Mouse (Mus musculus) testis, adult 2 months (tissue): ENCODE measurements around the gene Olfr1417. TPM values are rescaled to one million over a fixed set of nuclear protein-coding genes. Genes with fewer than 3 reads are reported as not detected.
A peak's percentile ranks its signal among the peaks of the same experiment; 100 is the strongest.
"Not testable (repeated sequence)": the region's sequence is repeated elsewhere in the genome, so short reads cannot be mapped to it uniquely, and the experiment has no call there.

ENCODE experiments used
- H3K27ac ChIP-seq: fragments of 200-500 bp; 2 replicates; pipeline ENCODE4 v1.5.1; 2012; ENCODE audit warnings: low read depth, low read length; ENCODE audit not compliant: control insufficient read depth, insufficient read depth
- H3K27me3 ChIP-seq: fragments of 200-500 bp; 2 replicates; pipeline ENCODE4 v1.6.1; 2012; ENCODE audit warnings: mild to moderate bottlenecking, low read length, moderate library complexity; ENCODE audit not compliant: control insufficient read depth, insufficient read depth
- H3K36me3 ChIP-seq: fragments of 200-500 bp; 2 replicates; pipeline ENCODE4 v1.6.1; 2012; ENCODE audit warnings: mild to moderate bottlenecking, low read length; ENCODE audit not compliant: control insufficient read depth, insufficient read depth
- H3K4me1 ChIP-seq: fragments of 200-500 bp; 2 replicates; pipeline ENCODE4 v1.6.1; 2012; ENCODE audit warnings: low read length; ENCODE audit not compliant: control insufficient read depth, insufficient read depth
- H3K4me3 ChIP-seq: fragments of 200-500 bp; 2 replicates; pipeline ENCODE4 v1.5.1; 2012; ENCODE audit warnings: low read depth, mild to moderate bottlenecking, low read length, moderate library complexity, mixed read lengths; ENCODE audit not compliant: control insufficient read depth
- CTCF ChIP-seq: fragments of 200-500 bp; IDR thresholded peaks from 2 replicates; pipeline ENCODE4 v1.5.1; 2012; ENCODE audit warnings: low read depth, mild to moderate bottlenecking, inconsistent platforms, low read length, moderate library complexity; ENCODE audit not compliant: control insufficient read depth, insufficient read depth, insufficient replicate concordance
- POLR2A ChIP-seq: fragments of 200-500 bp; IDR thresholded peaks from 2 replicates; pipeline ENCODE4 v1.6.1; 2012; ENCODE audit warnings: low read depth, mild to moderate bottlenecking, inconsistent platforms, low read length, moderate library complexity; ENCODE audit not compliant: control insufficient read depth
- polyA plus RNA-seq: library from polyadenylated mRNA; depleted of rRNA; stranded (reverse); fragments of >200 nt; gene quantifications from 2 replicates; pipeline ENCODE4 v1.2.3, GENCODE M21; 2012; rRNA removed

The Olfr1417 gene
- polyA plus RNA-seq = not detected in 2 replicates

- no peak for TF ChIP-seq CTCF
- TF ChIP-seq POLR2A = no peak
- Histone ChIP-seq H3K27ac (no peak within 1 kb of the TSS), H3K27me3 (no peaks in the 10 kb centered on the region), H3K36me3 (no peaks in the 10 kb centered on the region), H3K4me3 (no peak within 1 kb of the TSS), H3K4me1 (no peaks in the 10 kb centered on the region)
Observed at GRCm38 (mm10) chr19:11839119-11839518, at the start of gene Olfr1417. Olfr1417 (minus strand) TSS chr19:11839219.

- Histone ChIP-seq H3K36me3 (no peaks in the 10 kb centered on the region), H3K4me3 (no peak within 1 kb of the TSS), H3K4me1 (no peaks in the 10 kb centered on the region), H3K27ac (no peak within 1 kb of the TSS), H3K27me3 (no peaks in the 10 kb centered on the region)
- TF ChIP-seq POLR2A (no peak), CTCF (no peak)
Observed at GRCm38 (mm10) chr19:11886265-11886664, 47.2 kb upstream of the Olfr1417 start, which contains the start of gene Olfr1420. Olfr1420 (plus strand) TSS chr19:11886565.

- H3K4me3 ChIP-seq = peak overlapping the region; percentile 61
- not testable (repeated sequence) for H3K36me3 ChIP-seq, H3K27me3 ChIP-seq, H3K27ac ChIP-seq, H3K4me1 ChIP-seq
Observed at GRCm38 (mm10) chr19:11878404-11878803, 39.4 kb upstream of the Olfr1417 start.

GRCm38 (mm10) chr19:11875006-11875405 lies 36.0 kb upstream of the Olfr1417 start, which contains the start of gene Olfr1419:
Olfr1419 (minus strand) TSS chr19:11875106.
- Histone ChIP-seq H3K4me3 (no peak within 1 kb of the TSS), H3K4me1 (peaks cover 3% of the 10 kb centered on the region; the same call in 1 of the 2 replicates), H3K27ac (no peak within 1 kb of the TSS), H3K36me3 (no peaks in the 10 kb centered on the region), H3K27me3 (no peaks in the 10 kb centered on the region)
- no peak for TF ChIP-seq CTCF
- TF ChIP-seq POLR2A = no peak

GRCm38 (mm10) chr19:11867837-11868236 lies 28.8 kb upstream of the Olfr1417 start:
- no peaks in the 10 kb centered on the region for H3K36me3 ChIP-seq
- H3K4me1 ChIP-seq = peaks cover 3% of the 10 kb centered on the region
- TF ChIP-seq POLR2A = no peak
- peak; percentile 6; the same call in 1 of the 2 replicates for TF ChIP-seq CTCF
- H3K4me3 ChIP-seq = no peak overlapping the region
- no peaks in the 10 kb centered on the region for H3K27me3 ChIP-seq
- no peak overlapping the region for H3K27ac ChIP-seq

GRCm38 (mm10) chr19:11860966-11861365 lies 21.9 kb upstream of the Olfr1417 start, which contains the start of gene Olfr1418:
Olfr1418 (minus strand) TSS chr19:11861066.
- TF ChIP-seq CTCF = no peak
- no peak for TF ChIP-seq POLR2A
- H3K27me3 ChIP-seq = no peaks in the 10 kb centered on the region
- no peak within 1 kb of the TSS for H3K4me3 ChIP-seq
- H3K4me1 ChIP-seq = no peaks in the 10 kb centered on the region
- no peaks in the 10 kb centered on the region for H3K36me3 ChIP-seq
- no peak within 1 kb of the TSS for H3K27ac ChIP-seq

- Histone ChIP-seq H3K4me1 (no peaks in the 10 kb centered on the region), H3K27ac (no peak overlapping the region), H3K27me3 (no peaks in the 10 kb centered on the region), H3K36me3 (no peaks in the 10 kb centered on the region), H3K4me3 (no peak overlapping the region)
- TF ChIP-seq POLR2A (no peak), CTCF (no peak)
Observed at GRCm38 (mm10) chr19:11856506-11856905, 17.5 kb upstream of the Olfr1417 start.

- no peaks in the 10 kb centered on the region for H3K27me3 ChIP-seq
- H3K4me1 ChIP-seq = no peaks in the 10 kb centered on the region
- no peaks in the 10 kb centered on the region for H3K36me3 ChIP-seq
- no peak overlapping the region for H3K27ac ChIP-seq
- TF ChIP-seq POLR2A = no peak
- no peak for TF ChIP-seq CTCF
- H3K4me3 ChIP-seq = no peak overlapping the region
Observed at GRCm38 (mm10) chr19:11854821-11855220, 15.8 kb upstream of the Olfr1417 start.
